Mouse (Mus musculus) heart, embryonic 16.5 days (tissue): ENCODE data around the gene Gas2l1. TPM values are rescaled to one million over a fixed set of nuclear protein-coding genes. Genes with fewer than 3 reads are reported as not detected.
A peak's percentile ranks its signal among the peaks of the same experiment; 100 is the strongest.

ENCODE experiments used
- ATAC-seq: fragments of 200-750 bp; cut with Nextera tagmentation; replicated peaks from 2 replicates; pipeline ENCODE4 v1.8.0; 2017; ENCODE audit warnings: moderate number of reproducible peaks; ENCODE audit not compliant: insufficient read depth, low FRiP score; ENCODE audit errors: extremely low read depth
- H3K27ac ChIP-seq: fragments of 300-500 bp; sonication (generic); 2 replicates; pipeline ENCODE4 v1.5.1; 2014; ENCODE audit warnings: mild to moderate bottlenecking, low read length, control low read depth, moderate library complexity
- H3K27me3 ChIP-seq: fragments of 300-500 bp; sonication (generic); 2 replicates; pipeline ENCODE4 v1.6.1; 2014; ENCODE audit warnings: low read length, mixed read lengths; ENCODE audit not compliant: control insufficient read depth, insufficient read depth
- H3K36me3 ChIP-seq: fragments of 300-500 bp; sonication (generic); 2 replicates; pipeline ENCODE4 v1.6.1; 2014; ENCODE audit not compliant: control insufficient read depth, insufficient read depth
- H3K4me1 ChIP-seq: fragments of 300-500 bp; sonication (generic); 2 replicates; pipeline ENCODE4 v1.6.1; 2014; ENCODE audit warnings: low read length, mixed read lengths; ENCODE audit not compliant: control insufficient read depth, insufficient read depth
- H3K4me2 ChIP-seq: fragments of 300-500 bp; sonication (generic); 2 replicates; pipeline ENCODE4 v1.6.1; 2014; ENCODE audit warnings: low read depth, mild to moderate bottlenecking, control low read depth, low read length
- H3K4me3 ChIP-seq: fragments of 300-500 bp; sonication (generic); 2 replicates; pipeline ENCODE4 v1.5.1; 2014; ENCODE audit warnings: mild to moderate bottlenecking, control low read depth, low read length
- H3K9ac ChIP-seq: fragments of 300-500 bp; sonication (generic); 2 replicates; pipeline ENCODE4 v1.6.1; 2014; ENCODE audit warnings: low read length, control low read depth
- H3K9me3 ChIP-seq: fragments of 300-500 bp; sonication (generic); replicated peaks from 2 replicates; pipeline ENCODE4 v1.6.1; 2016; ENCODE audit warnings: low read length; ENCODE audit not compliant: control insufficient read depth
- WGBS: fragments of 180-500 bp; shearing (Covaris S2); extraction: QIAGEN DNeasy Blood & Tissue Kit; methylation state at CpG from one replicate; pipeline ENCODE4 v1.1.7; 2014; 5-methylcytosine and 5-hydroxymethylcytosine counted together
- polyA plus RNA-seq: library from polyadenylated mRNA; unstranded; fragments of >200 nt; fragmentation: Nextera tagmentation; extraction: Ambion mirVana; gene quantifications from 2 replicates; pipeline ENCODE4 v1.2.1, GENCODE M21; 2015

Gas2l1 gene
- polyA plus RNA-seq, 1 experiment from 2014 or later = 16.4 TPM

DNA sequence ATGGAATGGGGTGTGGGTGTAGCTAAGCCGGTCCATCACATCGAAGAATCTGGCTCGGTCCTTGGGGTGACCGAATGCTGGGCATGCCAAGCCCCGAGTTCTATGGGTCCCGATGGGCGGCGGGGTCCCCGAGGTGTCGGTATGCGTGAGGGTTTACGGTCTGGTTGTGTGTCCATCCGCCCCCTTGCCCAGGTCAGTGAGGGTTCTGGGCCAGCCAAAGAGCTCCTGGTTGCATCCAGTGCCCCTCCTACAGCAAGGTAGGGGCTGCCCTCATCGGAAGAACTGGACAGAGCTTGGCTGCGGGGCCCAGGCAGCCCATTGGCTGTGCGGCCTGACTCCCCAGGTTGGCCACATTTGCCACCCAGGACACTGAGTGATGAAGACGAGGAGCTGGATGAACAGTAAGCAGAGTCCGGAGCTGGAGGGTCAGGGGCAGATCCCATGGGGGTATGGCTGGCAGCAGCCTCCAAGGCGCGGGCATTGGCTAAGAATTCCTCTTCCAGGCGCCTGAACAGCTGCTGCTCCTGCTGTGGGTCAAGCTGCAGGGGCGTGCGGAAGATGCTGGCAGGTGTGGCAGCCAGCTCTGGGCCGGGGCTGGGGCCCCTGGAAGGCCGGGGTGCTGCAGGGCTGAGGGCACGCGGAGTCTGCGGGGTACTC, 4.2 kb downstream of the Gas2l1 start:
- Histone ChIP-seq H3K36me3 (no peaks in the 10 kb centered on the region), H3K9me3 (no peaks in the 10 kb centered on the region), H3K27ac (no peak overlapping the region), H3K4me3 (peak overlapping the region; percentile 44), H3K9ac (peak overlapping the region; percentile 67), H3K27me3 (peaks cover 53% of the 10 kb centered on the region), H3K4me1 (peaks cover 53% of the 10 kb centered on the region), H3K4me2 (peak overlapping the region; percentile 85)
- no peak for ATAC-seq
- 69% methylated on average over 25 of the region's 28 CpGs for WGBS

DNA sequence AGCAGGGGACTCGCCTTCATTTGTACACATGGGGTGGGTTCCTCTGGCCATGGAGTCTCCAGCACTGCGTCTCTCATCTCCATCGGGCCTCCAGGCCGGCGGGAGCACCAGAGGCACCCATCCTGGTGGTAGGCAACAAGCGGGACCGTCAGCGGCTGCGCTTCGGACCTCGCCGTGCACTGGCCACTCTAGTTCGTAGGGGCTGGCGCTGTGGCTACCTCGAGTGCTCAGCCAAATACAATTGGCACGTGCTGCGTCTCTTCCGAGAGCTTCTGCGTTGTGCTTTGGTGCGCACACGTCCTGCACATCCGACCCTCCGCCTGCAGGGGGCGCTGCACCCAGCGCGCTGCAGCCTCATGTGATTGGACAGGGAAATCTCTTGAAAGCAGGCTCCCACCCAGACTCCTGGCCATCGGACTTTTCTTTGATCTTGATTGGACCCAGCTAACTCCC, 5.4 kb downstream of the Gas2l1 start:
- Histone ChIP-seq H3K4me3 (no peak overlapping the region), H3K27me3 (peaks cover 59% of the 10 kb centered on the region), H3K4me2 (no peak overlapping the region), H3K36me3 (no peaks in the 10 kb centered on the region), H3K9me3 (no peaks in the 10 kb centered on the region), H3K4me1 (peaks cover 48% of the 10 kb centered on the region), H3K9ac (no peak overlapping the region), H3K27ac (no peak overlapping the region)
- ATAC-seq = no peak
- WGBS = 10% methylated on average over 27 of the region's 27 CpGs

- no peak for ATAC-seq
- no peak overlapping the region for H3K4me3 ChIP-seq
- no peak overlapping the region for H3K9ac ChIP-seq
- H3K9me3 ChIP-seq = no peaks in the 10 kb centered on the region
- H3K4me2 ChIP-seq = no peak overlapping the region
- WGBS = 24% methylated on average over 14 of the region's 14 CpGs
- peaks cover 44% of the 10 kb centered on the region for H3K4me1 ChIP-seq
- no peaks in the 10 kb centered on the region for H3K36me3 ChIP-seq
- H3K27me3 ChIP-seq = peaks cover 59% of the 10 kb centered on the region
- no peak overlapping the region for H3K27ac ChIP-seq
These were observed 5.9 kb downstream of the Gas2l1 start for GRCm38 (mm10) chr11:5059230-5059629.

DNA sequence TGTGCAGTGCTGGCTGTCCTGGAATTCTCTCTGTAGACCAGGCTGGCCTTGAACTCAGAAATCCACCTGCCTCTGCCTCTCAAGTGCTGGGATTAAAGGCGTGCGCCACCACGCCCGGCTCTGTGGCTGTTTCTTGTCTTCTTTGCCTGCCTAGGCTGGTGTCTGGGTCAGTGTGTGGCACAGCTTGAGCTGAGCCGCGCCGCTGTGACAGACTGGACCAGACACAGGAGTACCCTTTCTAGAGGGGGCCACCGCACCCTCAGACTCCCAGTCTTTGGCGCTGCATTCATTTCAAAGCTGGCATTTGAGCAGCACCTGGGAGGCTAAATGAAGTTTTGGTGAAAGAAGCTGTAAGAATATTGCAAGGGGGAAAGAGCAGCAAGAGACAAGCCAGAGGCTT, 6.3 kb downstream of the Gas2l1 start:
- Histone ChIP-seq H3K4me2 (no peak overlapping the region), H3K4me1 (peaks cover 39% of the 10 kb centered on the region), H3K36me3 (no peaks in the 10 kb centered on the region), H3K27me3 (peaks cover 59% of the 10 kb centered on the region), H3K27ac (no peak overlapping the region), H3K9me3 (no peaks in the 10 kb centered on the region), H3K9ac (no peak overlapping the region), H3K4me3 (no peak overlapping the region)
- 31% methylated on average over 9 of the region's 9 CpGs for WGBS
- ATAC-seq = no peak

DNA sequence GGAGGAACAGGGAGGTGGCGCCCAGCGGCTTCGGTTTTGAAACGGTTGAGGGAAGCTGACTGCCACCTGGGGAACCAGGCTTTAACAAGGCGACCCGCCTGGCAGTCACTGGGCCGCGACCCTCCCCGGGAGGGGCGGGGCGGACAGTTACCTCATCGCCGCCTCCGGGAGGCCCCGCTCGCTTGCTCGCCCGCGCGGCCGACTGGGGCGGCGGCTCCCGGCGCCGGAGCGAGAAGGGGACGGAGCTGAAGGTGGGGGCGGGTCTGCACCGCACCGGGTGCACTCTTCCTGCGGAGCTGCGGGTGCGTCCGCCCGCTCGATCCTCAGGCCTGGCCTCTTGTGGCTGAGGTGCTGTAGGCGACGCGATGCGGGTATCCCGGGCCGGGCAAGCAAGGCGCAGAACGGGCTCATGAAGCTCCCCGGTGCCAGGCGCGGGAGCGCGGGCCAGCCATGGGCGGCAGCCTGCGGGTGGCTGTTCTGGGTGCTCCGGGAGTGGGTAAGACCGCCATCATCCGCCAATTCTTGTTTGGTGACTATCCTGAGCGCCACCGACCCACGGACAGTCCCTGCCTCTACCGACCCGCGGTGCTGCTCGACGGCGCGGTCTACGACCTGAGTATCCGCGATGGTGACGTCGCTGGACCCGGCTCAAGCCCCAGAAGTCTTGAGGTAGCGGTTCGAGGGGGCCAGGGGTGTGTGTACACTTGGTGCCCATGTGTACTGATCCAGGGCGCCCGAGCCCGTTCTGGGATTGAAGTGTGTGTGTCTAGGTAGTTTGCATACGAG, 7.1 kb downstream of the Gas2l1 start, which contains the start of gene Rasl10a:
Gene Rasl10a, plus strand, starts transcription at position 273 of the 786 bp plus-strand sequence.
- WGBS = 2% methylated on average over 76 of the region's 77 CpGs
- 0 out of 2 replicates have a peak, but pooled peaks have one; percentile 2 for ATAC-seq
- Histone ChIP-seq H3K4me2 (peak within 1 kb of the TSS; percentile 99), H3K9me3 (no peaks in the 10 kb centered on the region), H3K4me1 (peaks cover 34% of the 10 kb centered on the region), H3K27ac (no peak within 1 kb of the TSS), H3K9ac (peak within 1 kb of the TSS; percentile 72), H3K27me3 (peaks cover 59% of the 10 kb centered on the region), H3K4me3 (peak within 1 kb of the TSS; percentile 67), H3K36me3 (no peaks in the 10 kb centered on the region)

DNA sequence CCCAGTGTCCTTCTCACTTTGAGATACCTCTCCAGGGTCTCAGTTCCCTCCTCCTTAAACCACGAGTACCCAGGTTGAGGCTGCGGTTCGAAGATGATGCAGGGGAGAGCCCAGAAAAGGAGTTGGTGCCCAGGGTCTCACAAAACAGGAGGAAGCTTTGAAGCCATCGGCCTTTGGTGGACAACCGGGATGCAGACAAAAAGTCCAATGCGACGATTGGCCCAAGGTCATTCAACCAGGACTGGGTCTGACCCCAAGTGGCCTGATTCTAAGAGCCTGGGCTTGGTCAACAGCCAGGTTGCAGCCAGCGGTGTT, 7.6 kb downstream of the Gas2l1 start:
- H3K27me3 ChIP-seq = peaks cover 55% of the 10 kb centered on the region
- no peak overlapping the region for H3K27ac ChIP-seq
- no peaks in the 10 kb centered on the region for H3K9me3 ChIP-seq
- peak overlapping the region; percentile 67 for H3K4me3 ChIP-seq
- no peaks in the 10 kb centered on the region for H3K36me3 ChIP-seq
- peaks cover 29% of the 10 kb centered on the region for H3K4me1 ChIP-seq
- H3K9ac ChIP-seq = peak overlapping the region; percentile 72
- no peak for ATAC-seq
- 29% methylated on average over 8 of the region's 8 CpGs for WGBS
- peak overlapping the region; percentile 99 for H3K4me2 ChIP-seq

- peaks cover 53% of the 10 kb centered on the region for H3K27me3 ChIP-seq
- no peak overlapping the region for H3K27ac ChIP-seq
- no peaks in the 10 kb centered on the region for H3K9me3 ChIP-seq
- WGBS = 73% methylated on average over 8 of the region's 8 CpGs
- no peak for ATAC-seq
- no peak overlapping the region for H3K4me3 ChIP-seq
- no peaks in the 10 kb centered on the region for H3K36me3 ChIP-seq
- H3K4me1 ChIP-seq = peaks cover 25% of the 10 kb centered on the region
- H3K4me2 ChIP-seq = no peak overlapping the region
- no peak overlapping the region for H3K9ac ChIP-seq
These were observed 8.1 kb downstream of the Gas2l1 start for GRCm38 (mm10) chr11:5057064-5057463.

DNA sequence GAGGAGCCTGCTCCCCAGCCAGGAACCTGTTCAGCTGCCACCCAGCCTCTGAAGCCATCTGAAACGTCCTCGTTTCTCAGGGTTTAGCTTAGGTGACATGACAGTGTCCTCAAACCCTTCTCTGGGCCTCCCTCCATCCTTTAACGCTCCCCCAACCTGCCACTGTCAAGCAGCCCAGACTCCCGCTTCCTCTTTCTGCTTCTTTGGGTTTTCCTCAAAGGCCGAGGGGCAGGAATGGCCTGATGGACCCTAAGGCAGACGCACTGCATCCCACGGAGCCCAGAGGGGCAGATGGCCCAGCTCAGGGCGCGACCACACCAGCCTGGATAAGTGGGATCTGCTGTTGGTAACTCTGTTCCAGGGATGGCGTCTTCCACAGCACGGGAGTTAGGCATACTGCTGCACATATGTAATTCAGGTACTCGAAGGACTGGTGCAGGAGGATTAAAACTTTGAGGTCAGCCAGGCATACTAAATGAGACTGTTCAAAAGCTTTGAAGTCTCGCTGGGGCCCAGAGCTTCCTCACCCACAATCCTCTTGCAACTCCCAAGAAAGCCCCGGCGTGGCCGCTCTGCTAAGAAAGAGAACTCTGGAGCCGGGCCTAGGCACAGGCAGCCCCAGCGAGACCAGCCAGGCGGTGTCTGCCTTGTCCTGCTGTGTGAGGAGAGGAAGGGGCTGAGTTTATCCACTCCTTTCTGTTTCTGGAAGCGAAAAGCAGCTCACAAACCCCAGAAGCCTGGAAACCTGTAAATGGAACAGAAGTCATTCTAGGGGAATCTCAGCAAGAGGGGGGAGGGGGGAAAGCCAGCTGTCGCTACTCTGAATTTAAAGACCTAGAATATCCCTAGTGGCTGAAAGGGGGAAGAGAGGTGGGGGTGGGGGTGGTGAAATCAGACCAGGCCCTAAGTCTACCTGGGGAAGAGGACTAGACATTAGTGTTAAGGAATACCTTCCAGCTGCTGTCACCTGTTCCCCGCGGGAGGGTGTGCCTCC, 8.9 kb downstream of the Gas2l1 start:
- peaks cover 51% of the 10 kb centered on the region for H3K27me3 ChIP-seq
- ATAC-seq = no peak
- H3K4me1 ChIP-seq = peaks cover 17% of the 10 kb centered on the region
- no peaks in the 10 kb centered on the region for H3K9me3 ChIP-seq
- H3K36me3 ChIP-seq = no peaks in the 10 kb centered on the region
- no peak overlapping the region for H3K27ac ChIP-seq
- peak overlapping the region; percentile 11; the same call in 1 of the 2 replicates for H3K9ac ChIP-seq
- no peak overlapping the region for H3K4me2 ChIP-seq
- WGBS = 66% methylated on average over 23 of the region's 23 CpGs
- no peak overlapping the region for H3K4me3 ChIP-seq
